Mouse (Mus musculus) cerebellum, adult (tissue): ENCODE measurements around the gene Plpp4.

Source experiments
- ATAC-seq: cut with Nextera tagmentation; 2 replicates; pipeline ENCODE4 v1.9.2; 2017; ENCODE audit warnings: mild to moderate bottlenecking, moderate library complexity, mixed read lengths; ENCODE audit not compliant: insufficient number of reproducible peaks, low FRiP score, low TSS enrichment

Plpp4 gene

DNA sequence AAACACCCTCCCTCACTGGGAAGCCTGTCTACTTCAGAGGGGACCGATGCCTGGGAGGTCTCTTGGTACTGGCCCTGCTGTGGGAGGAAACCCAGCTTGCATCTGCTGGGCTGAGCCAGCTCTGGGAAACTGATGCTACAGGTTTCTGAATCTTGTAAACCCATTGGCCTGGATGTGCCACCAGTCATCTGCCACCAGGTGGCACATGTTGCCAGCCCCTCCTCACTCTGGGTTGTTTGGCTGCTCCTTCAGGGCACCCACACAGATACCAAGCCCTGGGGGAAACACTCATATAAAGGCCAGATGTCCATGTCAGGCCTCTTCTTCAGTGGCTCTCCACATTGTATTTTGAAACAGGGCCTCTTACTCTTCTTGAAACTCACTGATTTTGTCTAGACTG is 36.4 kb downstream of the Plpp4 start:
- no peak for ATAC-seq

DNA sequence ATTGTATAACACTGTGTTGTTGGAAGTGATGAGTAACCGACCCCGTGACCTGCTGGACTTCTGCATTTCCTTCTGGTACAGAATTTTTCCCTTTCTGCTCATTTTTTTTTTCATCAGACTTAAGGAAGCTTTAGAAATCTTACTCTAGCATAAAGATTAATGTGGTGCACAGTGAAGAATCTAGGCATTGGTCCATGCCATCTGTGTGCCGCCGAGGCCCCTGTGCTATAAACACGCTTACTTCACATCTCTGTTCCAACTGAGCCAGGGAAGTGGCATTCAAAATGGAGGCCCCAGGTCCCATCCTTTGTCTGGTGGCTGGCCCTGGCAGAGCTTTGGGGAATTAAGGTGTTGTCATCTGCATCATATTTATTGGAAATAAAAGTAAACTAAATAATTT is 44.8 kb downstream of the Plpp4 start:
- ATAC-seq, result no peak

DNA sequence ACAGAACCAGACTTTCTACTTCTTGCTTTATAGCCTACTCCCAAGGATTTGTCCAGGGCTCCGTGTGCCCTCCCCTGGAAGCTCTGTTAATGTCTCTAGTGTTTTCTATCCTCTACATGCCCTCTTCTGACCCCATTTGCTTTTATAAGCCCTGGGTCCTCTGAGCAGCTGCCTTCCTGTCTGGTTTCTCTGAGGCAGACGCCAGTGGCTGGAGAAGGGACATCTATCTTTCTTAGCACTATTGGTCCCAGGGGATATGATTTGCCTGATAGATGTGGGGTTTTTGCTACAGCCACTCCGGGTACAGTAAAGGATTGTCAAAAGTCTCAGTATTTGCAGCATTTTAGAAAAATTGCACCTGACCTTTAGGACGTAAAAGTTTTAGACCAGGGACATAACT is 46.5 kb downstream of the Plpp4 start:
- no peak for ATAC-seq

DNA sequence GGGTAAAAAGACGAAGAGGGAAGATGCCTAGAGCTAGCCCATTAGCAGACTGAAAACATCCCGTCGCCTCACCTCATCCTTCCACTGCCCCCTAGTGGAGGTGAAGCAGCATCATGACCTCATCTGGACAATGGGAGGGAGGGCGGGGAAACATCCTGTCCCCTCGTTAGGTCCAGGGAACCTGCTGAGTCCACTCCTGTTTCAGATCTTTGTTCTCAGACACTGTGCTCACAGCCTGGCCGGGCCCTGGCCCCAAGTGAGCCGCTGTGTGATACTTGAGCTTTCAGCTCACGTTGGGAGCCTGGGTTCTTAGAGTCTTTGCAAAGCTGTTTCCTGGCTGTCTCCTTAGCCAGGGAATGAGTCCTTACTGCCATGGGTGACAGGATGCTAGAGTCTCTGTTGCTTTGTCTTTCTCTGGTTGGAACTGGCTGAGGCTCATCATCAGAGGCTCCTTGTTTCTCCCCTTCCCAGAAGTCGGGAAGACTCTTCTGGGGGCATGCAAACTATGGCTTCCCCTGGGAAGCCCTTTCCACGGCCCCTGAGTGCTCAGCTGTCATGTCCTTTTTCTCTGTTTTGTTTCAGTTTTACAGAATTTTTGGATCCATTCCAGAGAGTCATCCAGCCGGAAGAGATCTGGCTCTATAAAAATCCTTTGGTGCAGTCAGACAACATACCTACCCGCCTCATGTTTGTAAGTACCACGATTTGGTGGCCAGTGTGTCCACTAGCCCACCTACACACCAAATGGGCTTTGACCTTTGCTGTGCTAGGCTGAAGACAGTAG is 50.4 kb downstream of the Plpp4 start:
- no peak for ATAC-seq

DNA sequence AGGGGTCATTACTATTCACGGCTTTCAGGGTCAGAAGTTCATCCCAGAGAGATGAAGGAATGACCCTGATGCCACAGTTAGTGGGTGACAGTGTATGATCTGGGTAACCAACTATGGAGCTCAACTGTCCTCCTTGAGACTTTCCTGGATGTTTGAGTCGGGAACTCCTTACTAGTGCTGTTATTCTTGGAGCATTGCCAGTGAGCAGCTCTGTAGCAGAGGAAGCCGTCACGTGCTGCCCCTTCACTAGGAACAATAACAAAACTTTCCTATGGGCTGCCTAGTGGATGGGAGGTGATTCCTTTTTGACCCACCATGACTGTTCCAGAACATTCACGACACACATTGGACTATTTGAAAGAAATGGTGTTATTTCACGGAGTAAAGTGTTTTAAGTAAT is 51.8 kb downstream of the Plpp4 start:
- ATAC-seq, result no peak

DNA sequence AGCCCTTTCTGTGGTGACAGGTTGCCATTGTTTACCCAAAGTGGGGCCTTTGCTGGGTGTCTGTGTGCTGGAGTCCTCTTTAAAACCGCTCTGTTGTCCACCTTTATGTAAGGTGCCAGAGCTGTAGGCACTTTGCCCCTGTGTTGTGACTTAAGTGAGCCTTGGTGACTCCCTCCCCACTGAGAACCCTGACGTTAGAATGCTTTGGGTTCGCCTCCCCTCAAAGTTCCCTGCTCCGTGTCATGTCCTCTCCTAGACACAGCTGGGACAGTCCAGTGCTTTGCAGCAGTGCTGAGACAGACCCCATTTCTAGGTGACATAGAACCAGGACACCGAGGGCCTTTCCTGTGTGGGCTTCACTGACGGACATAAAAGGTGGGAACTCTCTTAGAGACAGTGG is 55.7 kb downstream of the Plpp4 start:
- no peak for ATAC-seq

DNA sequence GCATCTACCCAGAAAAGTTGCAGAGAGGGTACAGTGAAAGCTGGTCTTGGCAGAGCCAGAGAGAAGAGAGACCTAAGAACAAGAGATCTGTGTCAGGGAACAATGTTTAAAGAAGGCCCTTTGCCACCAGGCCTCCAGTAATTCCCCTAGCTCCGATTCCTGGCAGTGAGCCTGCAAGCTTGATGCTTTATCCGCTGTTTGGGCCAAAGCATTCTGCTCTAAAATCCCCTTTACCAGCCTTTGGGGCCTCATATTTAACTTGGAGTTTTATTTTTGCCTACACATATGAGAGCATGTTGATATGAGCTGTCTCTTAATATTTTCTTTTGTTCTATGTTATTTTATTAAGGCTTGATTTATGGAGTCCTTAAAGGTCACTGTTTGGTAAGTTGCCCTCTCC is 57.1 kb downstream of the Plpp4 start:
- ATAC-seq, result no peak

DNA sequence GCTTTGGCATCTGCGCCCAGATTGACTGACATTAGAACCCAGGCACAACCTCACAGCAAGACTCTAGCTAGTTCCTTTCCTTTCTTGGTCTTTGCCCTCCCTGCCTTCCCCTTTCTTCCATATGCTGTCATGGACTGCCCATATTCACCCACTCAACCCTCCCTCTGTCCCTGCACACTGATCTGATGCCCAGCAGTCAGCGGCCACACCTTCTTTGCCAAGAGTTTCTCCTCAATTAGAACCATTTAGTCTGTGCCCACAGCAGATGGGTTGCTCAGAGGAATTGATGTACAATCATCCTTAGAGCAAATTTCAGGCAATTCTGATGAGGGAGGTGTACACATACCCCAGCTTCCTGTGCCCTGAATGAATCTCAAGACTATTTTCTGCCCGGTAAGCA is 83.3 kb downstream of the Plpp4 start:
- ATAC-seq, result no peak

DNA sequence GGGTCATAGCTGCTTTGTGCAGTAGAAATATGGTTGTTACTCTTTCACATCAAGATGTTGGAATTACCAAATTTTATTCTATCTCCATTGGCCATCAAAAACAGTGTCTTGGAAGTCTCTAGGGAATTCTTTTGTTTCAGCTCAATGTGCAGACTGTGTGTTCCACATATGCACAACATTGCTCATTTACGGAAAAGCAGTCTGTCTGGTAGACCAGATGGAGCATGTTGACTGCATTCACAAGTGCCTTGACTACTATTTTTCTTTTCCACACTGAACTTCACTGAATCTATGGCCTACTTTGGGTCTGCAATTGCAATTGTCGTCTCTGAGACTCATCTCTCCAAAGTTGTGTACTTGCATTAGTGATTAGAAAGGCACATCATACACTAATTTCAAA is 98.7 kb downstream of the Plpp4 start:
- no peak for ATAC-seq

DNA sequence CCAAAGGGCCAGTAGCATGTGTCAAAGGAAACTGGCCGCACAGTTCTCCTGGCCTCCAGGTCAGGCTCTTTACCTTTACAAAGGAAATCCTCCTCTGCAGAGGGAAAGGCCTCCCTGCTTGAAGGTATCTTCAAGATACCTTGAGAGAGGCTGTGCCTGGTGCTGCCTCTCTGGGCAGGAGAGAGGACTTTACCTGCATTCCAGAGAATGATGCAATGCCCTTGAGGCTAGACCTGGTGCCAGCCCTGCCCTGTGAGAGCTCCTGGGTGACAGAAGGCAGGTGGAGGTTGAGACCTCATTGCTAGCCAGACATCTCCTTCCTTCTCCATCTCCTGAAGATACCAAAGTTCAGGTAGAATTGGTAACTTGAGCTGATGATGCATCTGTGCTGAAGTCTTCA is 118.5 kb downstream of the Plpp4 start:
- no peak for ATAC-seq

DNA sequence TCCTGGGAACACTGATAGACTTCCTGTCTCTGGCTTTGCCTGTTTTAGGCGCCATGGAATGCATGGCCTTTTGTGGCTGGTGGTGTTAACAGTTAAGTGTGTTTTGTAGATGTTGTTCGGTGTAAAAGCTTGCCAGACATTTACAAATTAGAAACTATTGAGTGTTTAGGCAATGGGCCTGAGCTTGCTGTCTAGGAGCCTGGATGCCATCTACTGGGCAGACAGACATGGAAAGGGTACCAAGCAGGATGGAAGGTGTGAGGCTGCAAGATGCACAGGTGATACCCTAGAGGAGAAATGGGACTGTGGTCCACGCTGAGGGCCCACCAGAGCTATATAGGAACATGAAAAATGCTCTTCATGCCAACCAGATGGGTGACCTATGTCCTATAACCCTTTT is 128.3 kb downstream of the Plpp4 start:
- ATAC-seq, result no peak

DNA sequence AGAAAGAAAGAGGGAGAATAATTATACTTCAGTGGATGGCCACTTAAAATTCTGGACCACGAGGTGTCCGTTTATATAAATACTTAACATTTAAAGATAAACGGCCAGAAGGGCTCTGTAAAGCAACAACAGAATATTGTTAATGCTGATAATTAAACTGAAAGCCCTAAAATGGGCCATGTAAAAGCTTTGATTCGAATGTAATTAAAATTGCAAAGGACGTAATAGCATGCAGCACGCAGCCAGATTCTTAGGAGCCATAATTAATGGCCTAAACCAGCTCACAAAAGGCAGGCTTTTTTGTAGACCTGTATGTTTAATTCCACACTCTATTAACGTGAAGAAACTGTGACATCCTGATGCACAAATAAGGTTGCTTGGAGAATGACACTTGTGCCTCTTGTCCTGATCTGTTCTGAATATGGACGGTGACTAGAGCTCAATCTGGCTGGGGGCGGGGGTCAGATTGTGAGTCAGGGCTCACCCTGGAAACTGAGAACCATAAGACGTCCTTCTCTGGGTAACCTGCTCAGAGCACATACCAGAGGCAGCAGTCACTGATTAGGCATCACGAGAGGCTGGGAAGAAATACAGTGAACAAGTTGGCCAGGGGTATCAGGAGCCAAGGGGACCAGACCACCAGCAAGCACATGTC is 136.1 kb downstream of the Plpp4 start:
- ATAC-seq, result no peak

DNA sequence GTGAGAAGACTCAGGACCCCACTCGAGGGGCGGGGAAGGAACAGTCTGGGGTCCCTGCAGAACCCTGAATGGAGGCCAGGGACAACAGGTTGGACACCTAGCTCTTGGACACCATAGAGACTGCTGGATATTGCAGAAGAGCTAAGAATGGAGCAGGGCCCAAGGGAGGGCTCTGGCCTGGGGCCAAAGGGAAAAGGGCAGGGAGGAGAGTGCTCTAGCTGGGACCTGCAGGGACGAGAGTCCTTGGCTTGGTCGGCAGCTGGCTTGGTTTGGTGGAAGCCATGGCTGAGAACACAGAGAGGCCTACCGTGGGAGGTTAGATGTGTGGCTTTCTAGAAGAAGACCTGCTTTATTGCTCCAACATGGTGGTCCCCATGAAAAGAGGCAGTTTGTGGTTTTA is 139.7 kb downstream of the Plpp4 start:
- no peak for ATAC-seq

DNA sequence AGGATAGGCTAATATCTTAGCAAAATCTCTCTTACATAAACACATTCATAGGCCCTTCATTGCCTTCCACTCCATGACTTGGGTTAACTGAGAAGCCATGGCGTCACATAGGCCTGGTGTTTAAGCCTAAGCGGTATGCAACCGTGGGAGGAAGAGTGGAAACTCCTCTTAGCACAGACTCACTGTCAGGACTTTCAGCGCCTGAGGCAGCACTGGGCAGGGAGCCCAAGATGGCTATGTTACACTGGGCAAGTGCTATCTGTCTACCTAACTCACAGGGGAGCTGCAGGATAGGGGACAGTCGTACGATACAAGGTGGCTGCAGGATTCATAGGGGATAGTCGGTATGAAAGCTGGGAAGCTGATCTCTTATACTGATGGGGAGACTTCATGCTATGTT is 142.2 kb downstream of the Plpp4 start:
- ATAC-seq, result no peak

DNA sequence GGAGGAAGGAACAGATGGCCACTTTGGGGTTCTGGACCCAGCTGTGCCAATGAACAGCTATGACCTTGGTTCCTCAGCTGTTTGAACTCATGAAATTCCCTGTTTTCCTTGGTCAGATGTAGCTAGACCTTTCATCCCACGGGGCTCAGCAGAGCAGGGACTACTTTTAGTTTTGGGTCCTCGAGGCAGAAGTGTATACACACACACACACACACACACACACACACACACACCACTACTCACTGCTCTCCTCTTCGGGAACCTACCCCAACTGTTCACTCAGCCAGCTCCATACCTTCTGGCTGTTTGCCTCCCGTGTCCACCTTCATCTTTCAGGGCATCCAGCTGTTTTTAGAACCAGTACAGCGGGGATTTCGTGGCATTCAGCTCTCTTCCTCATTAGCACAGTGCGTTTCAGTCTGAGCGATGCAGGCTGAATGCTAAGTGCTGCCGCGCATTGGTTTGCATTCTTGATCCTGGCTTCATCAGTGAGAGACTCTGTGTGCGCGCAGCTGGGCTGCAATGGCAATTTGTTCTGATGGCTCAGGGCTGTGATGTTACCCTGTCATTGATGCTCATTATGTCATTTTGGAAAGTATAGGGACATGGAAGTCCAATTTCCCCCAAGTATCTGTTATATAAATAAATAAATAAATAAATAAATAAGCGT is 146.0 kb downstream of the Plpp4 start:
- no peak for ATAC-seq

DNA sequence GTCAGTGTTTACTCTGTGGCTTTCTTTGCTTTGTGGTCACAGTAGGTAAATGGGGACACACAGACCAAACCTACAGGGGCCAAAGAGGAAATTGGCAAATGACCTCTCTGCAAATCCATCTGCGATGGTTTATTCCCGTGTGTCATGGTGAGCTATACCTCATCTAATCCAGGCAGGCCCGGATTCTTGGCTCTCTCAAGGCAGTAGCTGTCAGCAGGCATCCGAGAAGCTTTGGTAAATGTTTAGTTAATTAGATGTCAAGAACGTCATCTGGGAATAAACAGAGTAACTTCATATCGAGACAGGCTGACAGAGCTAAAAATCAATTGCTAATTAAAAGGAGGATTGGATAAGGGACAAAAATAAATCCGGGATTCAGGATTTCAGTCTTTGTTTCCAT is 149.2 kb downstream of the Plpp4 start:
- no peak for ATAC-seq

DNA sequence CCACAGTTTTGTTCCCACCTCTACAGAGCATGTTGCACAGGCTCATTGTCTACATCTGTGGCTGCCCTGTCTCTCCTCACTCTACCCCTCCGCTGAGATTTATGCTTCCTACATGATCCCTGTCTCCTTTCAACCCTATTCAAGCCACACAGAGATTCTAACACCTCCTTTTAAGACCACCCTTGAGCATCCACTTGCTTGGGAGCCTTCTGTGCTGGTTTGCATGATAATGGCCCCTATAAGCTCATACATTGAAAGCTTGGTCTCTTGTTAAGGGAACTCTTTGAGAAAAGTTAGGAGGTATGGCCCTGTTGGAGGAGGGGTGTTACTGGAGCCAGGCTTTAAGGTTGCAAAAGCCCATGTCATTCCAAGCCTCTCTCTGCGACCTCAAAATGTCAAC is 155.9 kb downstream of the Plpp4 start:
- no peak for ATAC-seq

DNA sequence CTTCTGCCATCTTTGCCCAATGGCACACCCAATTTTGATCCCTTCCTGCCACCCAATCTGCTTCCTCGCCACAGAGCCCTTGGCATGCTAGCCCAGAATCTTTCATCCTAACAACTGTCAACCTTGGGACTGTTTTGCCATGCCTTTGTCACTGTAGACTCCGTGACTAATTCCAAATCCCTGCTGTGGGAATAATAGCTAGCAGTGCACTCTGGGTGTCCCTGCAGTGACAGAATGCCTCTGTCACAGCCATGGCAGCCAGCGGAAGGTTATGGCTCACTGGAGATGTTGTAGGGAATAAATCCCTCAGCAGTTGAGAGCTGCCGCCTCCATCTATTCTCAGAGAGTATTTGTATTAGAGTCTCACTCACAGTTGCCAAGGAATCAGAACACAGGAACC is 158.3 kb downstream of the Plpp4 start:
- no peak for ATAC-seq

DNA sequence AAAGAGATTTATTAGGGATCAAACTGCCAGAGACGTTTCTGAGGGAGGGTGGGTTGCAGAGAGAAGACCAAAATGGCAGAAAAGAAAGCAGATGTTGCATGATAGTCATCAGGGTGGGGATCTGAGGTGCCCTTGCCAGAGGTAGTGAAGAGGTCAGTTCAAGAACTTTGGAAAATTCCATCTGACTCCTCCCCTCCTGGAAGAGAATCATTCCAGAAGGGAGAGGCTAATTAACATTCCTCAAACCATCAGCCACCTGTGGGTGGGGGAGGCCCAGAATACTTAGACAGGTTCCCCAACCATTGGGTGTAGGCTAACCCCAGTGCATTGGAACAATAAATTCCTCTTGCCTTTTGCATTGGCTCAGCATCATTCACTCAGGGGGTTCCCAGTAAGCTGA is 164.3 kb downstream of the Plpp4 start:
- ATAC-seq, result no peak

DNA sequence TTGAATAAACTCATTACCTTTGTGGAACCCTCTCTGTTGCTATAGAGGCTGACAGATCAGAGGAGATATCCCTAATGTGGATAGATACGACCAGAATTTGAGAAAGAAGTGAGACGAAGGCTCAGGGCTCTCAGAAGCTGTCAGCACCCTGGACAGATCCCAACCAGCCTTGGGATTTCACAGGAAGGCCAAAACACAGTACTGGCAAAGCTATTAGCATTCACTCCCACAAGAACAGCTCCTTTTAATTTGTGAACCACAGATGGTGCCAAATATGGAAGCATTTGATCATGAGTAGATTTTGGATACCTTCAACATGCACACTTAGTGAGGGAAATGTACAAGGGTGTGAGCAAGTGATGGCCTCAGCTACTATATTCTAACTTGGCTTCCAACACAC is 168.7 kb downstream of the Plpp4 start:
- no peak for ATAC-seq

DNA sequence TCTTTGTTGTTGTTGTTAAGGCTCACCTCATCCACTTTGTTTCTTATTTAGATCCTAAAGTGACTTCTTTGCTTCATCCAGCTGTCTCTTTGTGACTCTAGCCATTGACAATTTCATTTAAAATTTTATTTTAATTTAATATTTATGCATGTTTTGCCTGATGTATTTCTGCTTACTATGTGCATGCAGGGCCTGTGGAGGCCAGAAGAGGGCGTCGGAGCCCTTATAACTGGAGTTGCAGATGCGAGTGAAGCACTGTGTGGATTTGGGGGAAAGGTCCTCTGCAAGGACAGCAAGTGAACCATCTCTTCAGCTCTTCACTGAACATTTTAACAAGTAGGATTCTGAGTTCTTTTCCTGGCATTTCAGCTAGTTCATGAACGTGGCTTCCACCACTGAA is 172.0 kb downstream of the Plpp4 start:
- ATAC-seq, result no peak

DNA sequence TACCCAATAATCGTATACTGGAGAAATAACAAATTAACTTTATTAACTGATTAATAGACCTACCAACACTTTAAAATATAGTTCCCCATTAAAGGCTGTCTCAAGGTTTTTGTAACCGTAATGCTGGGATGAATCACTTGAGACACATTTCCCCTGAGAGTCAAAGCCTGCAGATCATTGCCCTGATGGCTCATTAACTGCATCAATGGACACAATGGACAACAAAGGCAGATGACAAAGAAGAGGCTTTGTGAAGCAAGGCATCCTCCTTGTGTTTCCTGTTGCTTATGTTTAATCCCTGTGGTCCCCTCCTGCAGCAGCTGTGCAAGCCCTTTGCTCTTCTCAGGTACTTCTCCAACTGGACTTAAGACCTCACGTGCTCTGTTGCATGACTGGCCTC is 173.1 kb downstream of the Plpp4 start:
- no peak for ATAC-seq
